Mouse (Mus musculus) neural tube, embryonic 14.5 days (tissue): ENCODE results near the gene Padi1. TPM values are rescaled to one million over a fixed set of nuclear protein-coding genes. Genes with fewer than 3 reads are reported as not detected.

Source experiments
- ATAC-seq: fragments of 200-750 bp; cut with Nextera tagmentation; 2 replicates; pipeline ENCODE4 v1.8.0; 2017; ENCODE audit warnings: low read depth, mild to moderate bottlenecking, moderate TSS enrichment, moderate library complexity
- H3K27ac ChIP-seq: fragments of 300-500 bp; sonication (generic); 2 replicates; pipeline ENCODE4 v1.5.1; 2014; ENCODE audit warnings: low read depth, mild to moderate bottlenecking, control low read depth, low read length, moderate library complexity, mixed read lengths
- H3K27me3 ChIP-seq: fragments of 300-500 bp; sonication (generic); 2 replicates; pipeline ENCODE4 v1.6.1; 2014; ENCODE audit warnings: low read length; ENCODE audit not compliant: control insufficient read depth, insufficient read depth
- H3K36me3 ChIP-seq: fragments of 300-500 bp; sonication (generic); 2 replicates; pipeline ENCODE4 v1.6.1; 2014; ENCODE audit warnings: low read length, mixed read lengths; ENCODE audit not compliant: control insufficient read depth, insufficient read depth
- H3K4me1 ChIP-seq: fragments of 300-500 bp; sonication (generic); 2 replicates; pipeline ENCODE4 v1.6.1; 2014; ENCODE audit warnings: low read length; ENCODE audit not compliant: control insufficient read depth, insufficient read depth
- H3K4me2 ChIP-seq: fragments of 300-500 bp; sonication (generic); 2 replicates; pipeline ENCODE4 v1.6.1; 2014; ENCODE audit warnings: mild to moderate bottlenecking, low read depth, low read length, control low read depth
- H3K4me3 ChIP-seq: fragments of 300-500 bp; sonication (generic); 2 replicates; pipeline ENCODE4 v1.5.1; 2014; ENCODE audit warnings: low read depth, low read length, control low read depth, mixed read lengths
- H3K9ac ChIP-seq: fragments of 300-500 bp; sonication (generic); replicated peaks from 2 replicates; pipeline ENCODE4 v1.6.1; 2014; ENCODE audit warnings: low read depth, mild to moderate bottlenecking, control low read depth, low read length, mixed read lengths
- H3K9me3 ChIP-seq: fragments of 300-500 bp; sonication (generic); 2 replicates; pipeline ENCODE4 v1.6.1; 2016; ENCODE audit warnings: low read length; ENCODE audit not compliant: control insufficient read depth
- WGBS: fragments of 180-500 bp; shearing (Covaris S2); extraction: QIAGEN DNeasy Blood & Tissue Kit; methylation state at CpG from one replicate; pipeline ENCODE4 v1.1.7; 2014; 5-methylcytosine and 5-hydroxymethylcytosine counted together
- polyA plus RNA-seq: library from polyadenylated mRNA; unstranded; fragments of >200 nt; fragmentation: Nextera tagmentation; extraction: Ambion mirVana; gene quantifications from 2 replicates; pipeline ENCODE4 v1.2.1, GENCODE M21; 2014

The Padi1 gene
- polyA plus RNA-seq = 0.12 TPM in 1 of 2 replicates, not detected in the other

DNA sequence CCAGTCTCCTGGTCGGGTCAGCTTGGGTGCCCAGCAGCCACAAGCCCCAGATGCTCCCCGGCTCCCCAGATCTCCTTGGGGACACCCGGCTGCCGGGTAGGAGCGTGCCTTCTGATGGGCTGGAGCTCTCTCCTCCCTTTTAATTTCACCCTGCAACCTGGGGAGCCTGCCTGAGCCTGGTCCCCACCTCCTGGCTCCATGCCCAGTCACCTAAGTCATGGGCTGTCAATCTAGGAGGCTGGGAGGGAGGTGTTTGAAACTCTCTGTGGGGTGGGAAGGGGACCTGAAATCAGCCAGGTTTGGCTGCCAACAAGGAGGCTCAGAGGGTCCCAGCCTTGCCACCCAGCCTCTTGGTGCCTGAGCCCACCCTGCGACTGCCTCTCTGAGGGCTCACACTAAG is at the start of gene Padi1:
TSS of gene Padi1 (minus strand) at position 113 of the 400 bp plus-strand sequence.
- no peak within 1 kb of the TSS for H3K9ac ChIP-seq
- no peaks in the 10 kb centered on the region for H3K27me3 ChIP-seq
- no peaks in the 10 kb centered on the region for H3K4me1 ChIP-seq
- no peak within 1 kb of the TSS for H3K27ac ChIP-seq
- 54% methylated on average over 6 of the region's 6 CpGs for WGBS
- H3K36me3 ChIP-seq = no peaks in the 10 kb centered on the region
- no peak within 1 kb of the TSS for H3K4me2 ChIP-seq
- no peak within 1 kb of the TSS for H3K4me3 ChIP-seq
- ATAC-seq = no peak
- no peaks in the 10 kb centered on the region for H3K9me3 ChIP-seq

DNA sequence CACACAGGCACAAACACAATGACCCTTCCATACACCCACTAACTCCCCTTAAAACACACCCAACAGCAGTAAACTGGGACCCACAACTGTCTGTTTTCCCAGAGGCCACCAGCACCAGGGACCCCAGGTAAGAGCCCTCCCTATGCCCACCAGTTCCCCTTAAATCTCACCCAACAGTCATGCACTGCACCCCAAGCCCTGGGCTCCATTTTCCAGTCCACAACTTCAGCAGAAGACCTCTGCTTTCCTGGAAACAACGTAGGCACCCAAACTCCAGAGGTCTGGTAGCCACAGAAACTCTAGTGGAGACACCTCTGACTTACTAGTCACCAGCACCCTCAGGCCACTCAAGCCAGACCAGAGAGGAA is 46.6 kb upstream of the Padi1 start:
- WGBS = 64% methylated on average over 1 of the region's 1 CpGs

DNA sequence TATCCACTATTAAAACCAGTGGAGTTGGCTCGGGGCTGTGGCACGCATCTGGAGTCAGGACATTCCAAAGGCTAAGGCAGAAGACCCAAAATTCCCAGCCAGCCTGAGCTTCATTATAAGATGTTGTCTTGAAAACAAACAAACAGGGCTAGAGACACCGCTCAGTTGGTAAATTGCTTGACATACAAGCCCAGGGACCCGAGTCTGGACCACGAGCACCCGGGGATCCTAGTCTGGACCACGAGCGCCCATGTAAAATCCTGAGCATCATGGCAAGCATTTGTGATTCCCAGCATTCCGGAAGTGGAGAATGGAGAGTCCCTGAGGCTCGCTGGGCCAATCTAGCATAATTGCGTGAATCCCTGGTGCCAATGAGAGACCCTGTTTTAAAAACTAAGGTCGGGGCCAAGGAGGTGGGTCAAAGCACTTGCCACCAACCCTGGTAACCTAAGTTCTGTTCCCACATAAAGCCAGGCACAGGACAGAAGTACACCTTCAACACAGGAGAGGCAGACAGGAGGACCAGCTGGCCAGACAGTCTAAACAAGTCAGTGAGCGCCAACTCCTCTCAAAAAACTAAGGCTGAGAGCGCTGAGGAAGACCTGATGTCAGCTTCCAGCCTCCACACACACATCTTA is 46.1 kb upstream of the Padi1 start:
- H3K9me3 ChIP-seq = peaks cover 7% of the 10 kb centered on the region; the same call in 1 of the 2 replicates
- no peak for ATAC-seq
- no peaks in the 10 kb centered on the region for H3K27me3 ChIP-seq
- H3K27ac ChIP-seq = no peak overlapping the region
- no peak overlapping the region for H3K4me2 ChIP-seq
- no peak overlapping the region for H3K4me3 ChIP-seq
- H3K4me1 ChIP-seq = no peaks in the 10 kb centered on the region
- 96% methylated on average over 14 of the region's 14 CpGs for WGBS
- no peak overlapping the region for H3K9ac ChIP-seq
- H3K36me3 ChIP-seq = no peaks in the 10 kb centered on the region

More for the DNA sequence above, 46.6 kb upstream of the Padi1 start:
- no peaks in the 10 kb centered on the region for H3K27me3 ChIP-seq
- peaks cover 7% of the 10 kb centered on the region; the same call in 1 of the 2 replicates for H3K9me3 ChIP-seq
- H3K27ac ChIP-seq = no peak overlapping the region
- no peak for ATAC-seq
- H3K36me3 ChIP-seq = no peaks in the 10 kb centered on the region
- no peak overlapping the region for H3K4me2 ChIP-seq
- no peak overlapping the region for H3K9ac ChIP-seq
- H3K4me1 ChIP-seq = no peaks in the 10 kb centered on the region
- no peak overlapping the region for H3K4me3 ChIP-seq

DNA sequence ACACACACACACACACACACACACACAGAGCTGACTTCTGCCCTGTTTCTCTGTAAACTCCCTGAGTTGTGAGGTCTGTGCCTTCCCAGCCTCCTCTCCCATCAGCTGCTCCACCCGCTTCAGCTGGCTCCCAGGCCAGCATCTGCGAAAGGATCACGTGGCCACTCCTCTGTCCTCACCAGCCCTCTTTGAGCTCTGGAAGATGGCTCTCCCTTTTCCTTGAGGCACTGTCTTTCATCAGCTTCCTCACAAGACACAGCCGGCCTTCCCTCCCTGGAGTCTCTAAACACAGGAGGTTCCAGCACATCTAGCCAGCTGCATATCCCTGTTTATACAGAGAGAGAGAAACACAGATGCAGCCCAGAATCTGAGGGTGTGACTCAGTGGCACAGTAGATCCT is 38.3 kb upstream of the Padi1 start:
- Histone ChIP-seq H3K27me3 (no peaks in the 10 kb centered on the region), H3K4me3 (no peak overlapping the region), H3K27ac (no peak overlapping the region), H3K4me2 (no peak overlapping the region), H3K9ac (no peak overlapping the region), H3K4me1 (no peaks in the 10 kb centered on the region), H3K36me3 (no peaks in the 10 kb centered on the region), H3K9me3 (no peaks in the 10 kb centered on the region)
- no peak for ATAC-seq
- WGBS = 41% methylated on average over 4 of the region's 4 CpGs

DNA sequence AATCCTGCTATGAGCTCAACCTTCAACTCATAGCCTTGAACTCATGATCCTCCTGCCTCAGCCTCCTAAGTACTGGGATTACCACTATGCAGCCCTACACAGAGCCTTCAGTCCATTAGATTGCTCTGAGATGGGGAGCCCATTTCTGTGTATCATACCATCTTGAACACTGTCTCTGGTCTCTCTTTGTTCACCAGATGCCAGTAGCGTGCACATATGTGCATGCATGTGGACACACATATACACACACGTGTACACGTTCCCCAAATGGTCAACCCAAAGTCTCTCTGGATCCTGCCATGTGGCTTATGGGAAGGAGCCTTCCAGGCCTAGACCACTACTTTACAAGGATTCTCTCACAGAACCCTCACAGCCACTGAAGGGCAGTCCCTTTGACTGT is 37.4 kb upstream of the Padi1 start:
- Histone ChIP-seq H3K4me1 (no peaks in the 10 kb centered on the region), H3K27me3 (no peaks in the 10 kb centered on the region), H3K9ac (no peak overlapping the region), H3K4me3 (no peak overlapping the region), H3K36me3 (no peaks in the 10 kb centered on the region), H3K4me2 (no peak overlapping the region), H3K27ac (no peak overlapping the region), H3K9me3 (no peaks in the 10 kb centered on the region)
- 97% methylated on average over 3 of the region's 3 CpGs for WGBS
- no peak for ATAC-seq

DNA sequence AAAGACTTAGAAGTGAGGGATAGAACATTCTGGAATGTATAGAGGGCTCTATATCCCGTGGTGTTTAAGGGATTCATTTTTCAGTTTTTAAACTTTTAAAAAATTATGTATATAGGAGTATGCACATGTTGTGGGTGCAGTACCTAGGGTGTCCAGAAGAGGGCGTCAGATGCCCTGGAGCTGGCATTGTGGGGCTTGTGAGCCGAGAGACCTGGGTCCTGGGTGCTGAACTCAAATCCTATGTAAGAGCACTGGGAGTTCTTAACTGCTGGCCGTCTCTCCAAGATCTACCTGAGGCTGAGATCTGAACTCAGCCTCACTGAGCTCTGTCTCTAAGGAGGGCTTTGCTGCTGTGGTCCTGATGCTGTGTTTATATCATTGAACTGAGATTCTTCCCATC is 36.8 kb upstream of the Padi1 start:
- H3K9me3 ChIP-seq = no peaks in the 10 kb centered on the region
- no peak overlapping the region for H3K4me3 ChIP-seq
- H3K36me3 ChIP-seq = no peaks in the 10 kb centered on the region
- H3K27ac ChIP-seq = no peak overlapping the region
- H3K4me1 ChIP-seq = no peaks in the 10 kb centered on the region
- no peak overlapping the region for H3K9ac ChIP-seq
- no peaks in the 10 kb centered on the region for H3K27me3 ChIP-seq
- ATAC-seq = no peak
- 71% methylated on average over 4 of the region's 4 CpGs for WGBS
- no peak overlapping the region for H3K4me2 ChIP-seq

DNA sequence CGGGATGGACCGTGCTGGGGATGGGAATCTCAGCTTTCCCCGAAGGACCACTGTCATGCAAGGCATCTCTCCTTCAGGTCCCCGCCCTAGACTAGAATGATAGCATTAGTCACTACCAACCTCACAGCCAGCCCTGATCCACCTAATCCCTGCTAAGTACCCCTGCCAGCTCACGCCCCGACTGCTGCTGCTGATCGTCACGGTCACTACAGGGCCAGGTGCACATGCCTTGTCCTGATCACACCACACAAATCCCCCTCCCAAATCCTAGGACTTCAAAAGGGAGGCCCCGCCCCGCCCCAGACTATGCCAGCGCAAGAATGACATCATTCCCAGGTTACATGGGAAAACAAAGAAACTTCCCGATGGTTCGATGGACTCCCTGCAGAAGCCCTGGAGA is 36.2 kb upstream of the Padi1 start:
- no peak overlapping the region for H3K27ac ChIP-seq
- H3K4me3 ChIP-seq = no peak overlapping the region
- H3K36me3 ChIP-seq = no peaks in the 10 kb centered on the region
- H3K27me3 ChIP-seq = no peaks in the 10 kb centered on the region
- ATAC-seq = no peak
- no peaks in the 10 kb centered on the region for H3K9me3 ChIP-seq
- no peak overlapping the region for H3K9ac ChIP-seq
- WGBS = 95% methylated on average over 13 of the region's 13 CpGs
- H3K4me1 ChIP-seq = no peaks in the 10 kb centered on the region
- H3K4me2 ChIP-seq = no peak overlapping the region

DNA sequence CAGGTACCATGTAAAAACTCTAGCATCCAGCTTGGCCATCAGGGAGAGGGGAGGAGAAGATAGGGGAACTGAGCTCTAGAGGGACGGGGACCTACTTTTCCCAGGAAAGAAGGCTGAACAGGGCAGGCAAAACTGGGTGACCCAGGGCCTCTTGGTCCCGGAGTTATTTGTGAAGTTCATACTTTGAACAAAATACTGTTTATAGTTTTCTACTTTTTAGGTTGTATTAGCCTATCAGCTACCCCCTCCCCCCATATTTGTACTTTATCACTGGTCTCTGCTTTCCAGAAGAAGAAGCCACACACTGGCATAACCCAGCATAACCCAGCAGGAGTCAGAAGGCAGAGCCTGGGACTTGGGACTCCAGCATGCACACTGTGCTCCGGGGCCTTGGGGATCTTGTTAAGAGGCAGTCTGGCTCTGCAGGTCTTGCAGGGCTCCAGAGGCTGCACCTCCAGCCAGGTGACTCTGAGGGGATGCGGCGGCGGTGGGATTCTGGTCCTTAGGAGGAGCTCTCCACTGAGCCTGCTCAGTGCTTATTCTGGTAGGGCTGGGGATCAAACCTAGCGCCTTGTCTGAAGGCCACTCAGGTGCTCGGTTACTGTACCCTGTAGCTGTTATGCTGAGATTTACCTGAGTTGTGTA is 35.6 kb upstream of the Padi1 start:
- Histone ChIP-seq H3K36me3 (no peaks in the 10 kb centered on the region), H3K9me3 (no peaks in the 10 kb centered on the region), H3K9ac (no peak overlapping the region), H3K27ac (no peak overlapping the region), H3K4me3 (no peak overlapping the region), H3K4me2 (no peak overlapping the region), H3K27me3 (no peaks in the 10 kb centered on the region), H3K4me1 (no peaks in the 10 kb centered on the region)
- WGBS = 93% methylated on average over 8 of the region's 8 CpGs
- ATAC-seq = no peak

DNA sequence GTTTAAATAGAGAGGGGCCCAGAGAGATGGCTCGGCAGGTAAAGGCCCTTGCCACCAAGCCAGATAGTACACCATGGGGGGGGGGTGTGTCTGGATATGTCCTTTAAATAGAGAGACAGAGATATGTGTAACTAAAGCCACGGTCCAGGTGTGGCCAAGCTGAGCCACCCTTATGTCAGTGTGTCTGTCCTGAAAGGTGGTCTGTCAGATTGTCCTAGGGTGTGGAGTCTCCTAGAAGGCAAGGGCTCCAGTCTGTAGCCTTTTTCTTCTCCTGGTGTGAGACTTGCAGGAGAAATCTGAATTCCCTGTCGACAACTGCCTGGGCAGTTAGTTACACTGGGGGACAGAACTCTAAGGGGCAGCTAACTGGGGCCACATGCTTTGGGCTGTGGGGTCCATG is 34.6 kb upstream of the Padi1 start:
- H3K36me3 ChIP-seq = no peaks in the 10 kb centered on the region
- H3K4me3 ChIP-seq = no peak overlapping the region
- no peak for ATAC-seq
- H3K9me3 ChIP-seq = no peaks in the 10 kb centered on the region
- H3K27me3 ChIP-seq = no peaks in the 10 kb centered on the region
- no peak overlapping the region for H3K4me2 ChIP-seq
- H3K27ac ChIP-seq = no peak overlapping the region
- no peaks in the 10 kb centered on the region for H3K4me1 ChIP-seq
- H3K9ac ChIP-seq = no peak overlapping the region
- WGBS = 90% methylated on average over 3 of the region's 3 CpGs
